Mouse (Mus musculus): ENCODE measurements around the gene Ap2a1. TPM values are rescaled to one million over a fixed set of nuclear protein-coding genes. Genes with fewer than 3 reads are reported as not detected.

Gene Ap2a1
- polyA plus RNA-seq, 1 experiment from 2014 or later = 85.1 TPM

DNA sequence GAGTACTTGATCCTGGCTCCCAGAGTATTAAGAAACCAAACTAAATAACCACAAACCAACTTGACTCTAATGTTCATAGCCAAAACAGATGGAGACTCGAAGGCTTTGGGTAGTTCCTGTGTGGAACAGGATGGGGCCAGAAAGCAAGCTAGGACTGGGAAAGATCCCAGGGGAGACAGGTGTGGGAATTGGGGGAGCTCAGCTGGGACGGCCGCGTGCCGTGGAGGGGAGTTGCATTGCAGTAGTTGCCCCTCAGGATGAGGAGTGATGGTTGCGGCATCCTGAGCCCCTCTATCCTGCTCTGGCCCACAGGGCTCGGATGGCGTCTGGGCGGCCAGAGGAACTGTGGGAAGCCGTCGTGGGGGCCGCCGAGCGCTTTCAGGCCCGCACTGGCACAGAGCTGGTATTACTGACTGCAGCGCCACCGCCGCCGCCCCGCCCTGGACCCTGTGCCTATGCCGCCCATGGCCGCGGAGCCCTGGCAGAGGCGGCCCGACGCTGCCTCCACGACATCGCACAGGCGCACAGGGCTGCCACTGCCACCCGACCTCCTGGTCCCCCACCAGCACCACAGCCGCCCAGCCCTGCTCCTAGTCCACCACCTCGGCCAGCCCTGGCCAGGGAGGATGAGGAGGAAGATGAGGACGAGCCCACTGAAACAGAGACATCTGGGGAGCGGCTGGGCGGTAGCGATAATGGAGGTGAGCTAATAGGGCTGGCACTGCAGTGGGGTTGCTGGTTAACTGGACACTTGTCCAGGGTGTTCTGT lies 76.9 kb downstream of the Ap2a1 start:
- no peak overlapping the region for H3K4me2 ChIP-seq

DNA sequence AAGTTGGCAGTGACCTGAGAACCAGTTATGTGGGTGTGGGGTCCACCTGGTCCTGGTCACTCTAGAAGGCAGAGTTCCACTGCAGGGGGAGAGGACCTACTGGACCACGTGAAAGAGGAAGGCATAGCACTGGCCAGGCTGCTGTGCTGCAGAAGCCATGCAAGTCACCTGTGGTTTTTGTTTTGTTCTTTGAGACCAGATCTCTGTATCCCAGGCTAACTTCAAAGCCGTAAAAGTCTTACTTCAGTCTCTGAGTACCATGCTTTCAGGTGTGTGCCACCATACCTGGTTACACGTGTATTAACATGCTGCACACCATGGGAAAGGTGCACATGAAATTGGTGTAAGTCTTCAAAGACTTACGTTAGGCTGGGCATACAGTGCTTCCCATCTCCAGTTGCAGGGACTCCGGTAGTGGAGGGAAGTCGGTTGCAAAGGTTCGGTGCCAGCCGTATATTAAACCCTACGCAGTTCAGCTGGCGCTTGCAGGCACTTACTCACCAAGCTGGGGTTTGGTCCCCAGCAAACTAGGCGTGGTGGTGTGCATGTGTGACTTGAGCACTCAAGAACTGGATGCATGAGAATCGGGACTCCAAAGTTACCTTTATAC lies 77.6 kb downstream of the Ap2a1 start:
- Histone ChIP-seq H3K9me3 (replicated peaks) (no peaks in the 10 kb centered on the region), H3K4me2 (peak overlapping the region; percentile 95), H3K36me3 (peaks cover 27% of the 10 kb centered on the region), H3K27ac (peak overlapping the region; percentile 94), H3K9ac (peak overlapping the region; percentile 89), H3K4me1 (peaks cover 73% of the 10 kb centered on the region), H3K27me3 (replicated peaks) (no peaks in the 10 kb centered on the region), H3K4me3 (peak overlapping the region; percentile 84; the same call in 1 of the 2 replicates)
- WGBS (ENCODE audit: insufficient replicate concordance) = 82% methylated on average over 12 of the region's 12 CpGs
- ATAC-seq = no peak

More for the DNA sequence above, 76.9 kb downstream of the Ap2a1 start:
- no peak for ATAC-seq
- WGBS (ENCODE audit: insufficient replicate concordance) = 85% methylated on average over 36 of the region's 36 CpGs
- Histone ChIP-seq H3K9me3 (replicated peaks) (no peaks in the 10 kb centered on the region), H3K4me1 (peaks cover 71% of the 10 kb centered on the region), H3K36me3 (peaks cover 23% of the 10 kb centered on the region), H3K27ac (peak overlapping the region; percentile 97), H3K27me3 (replicated peaks) (no peaks in the 10 kb centered on the region), H3K9ac (no peak overlapping the region), H3K4me3 (no peak overlapping the region)

DNA sequence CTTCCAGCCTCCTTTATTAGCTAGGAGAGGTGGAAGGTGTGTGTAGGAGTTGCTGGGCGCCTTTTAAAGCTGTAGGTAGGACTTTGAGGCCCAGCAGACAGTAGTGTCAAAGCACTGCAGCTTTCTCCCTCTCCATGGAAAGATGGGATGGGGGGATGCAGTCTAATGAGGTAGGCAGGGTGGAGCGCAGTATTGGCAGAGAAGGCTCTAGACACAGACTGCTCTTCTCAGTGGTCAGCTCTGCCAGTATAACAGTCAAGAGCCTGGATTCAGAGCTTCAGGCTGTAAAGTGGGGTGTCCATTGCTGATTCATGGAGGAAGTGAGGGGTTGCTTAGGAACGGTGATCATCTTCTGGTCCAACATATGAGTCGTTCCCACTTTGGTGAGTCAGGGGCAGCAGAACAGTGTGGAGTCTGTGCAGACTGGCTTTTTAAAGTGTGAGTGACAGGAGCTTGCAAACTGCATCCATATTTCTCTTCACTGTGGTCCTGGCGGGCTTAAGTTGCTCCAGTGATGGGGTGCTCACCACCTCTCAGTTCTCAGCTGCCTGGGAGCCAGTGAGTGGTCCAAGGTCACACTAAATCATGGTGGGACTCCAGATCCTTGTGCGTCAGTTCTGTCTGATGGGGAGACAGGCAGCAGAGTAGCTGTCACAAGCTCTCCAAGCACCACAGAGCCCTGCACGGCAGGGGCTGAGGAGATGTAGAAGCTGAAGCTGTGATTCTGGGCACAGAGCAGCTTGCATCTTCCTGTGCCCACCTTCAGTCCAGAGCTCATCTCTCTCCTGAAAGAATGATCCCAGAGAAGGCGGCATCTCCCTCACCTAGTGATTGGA lies 78.3 kb downstream of the Ap2a1 start:
- H3K4me1 ChIP-seq = peaks cover 65% of the 10 kb centered on the region
- H3K9me3 ChIP-seq (replicated peaks) = no peaks in the 10 kb centered on the region
- H3K4me2 ChIP-seq = peak overlapping the region; percentile 95
- WGBS (ENCODE audit: insufficient replicate concordance) = 57% methylated on average over 8 of the region's 8 CpGs
- peak overlapping the region; percentile 84 for H3K4me3 ChIP-seq
- peak overlapping the region; percentile 94 for H3K27ac ChIP-seq
- no peaks in the 10 kb centered on the region for H3K27me3 ChIP-seq (replicated peaks)
- no peak for ATAC-seq
- peak overlapping the region; percentile 89 for H3K9ac ChIP-seq
- peaks cover 34% of the 10 kb centered on the region for H3K36me3 ChIP-seq

Other genes starting within 250 kb of the Ap2a1 start
- gene Izumo2, start 220.8 kb downstream of the Ap2a1 start, polyA plus RNA-seq (2016; fragmentation: Nextera tagmentation; extraction: Ambion mirVana) = not detected in 2 replicates
- gene Vrk3, start 181.1 kb downstream of the Ap2a1 start, polyA plus RNA-seq (2016; fragmentation: Nextera tagmentation; extraction: Ambion mirVana) = 31.0 and 31.7 TPM in 2 replicates
- 1.7 and 1.9 TPM in 2 replicates for gene Zfp473, start 178.4 kb downstream of the Ap2a1 start, polyA plus RNA-seq (2016; fragmentation: Nextera tagmentation; extraction: Ambion mirVana)
- gene Nup62, start 113.4 kb downstream of the Ap2a1 start, polyA plus RNA-seq (2016; fragmentation: Nextera tagmentation; extraction: Ambion mirVana) = 82.6 and 84.9 TPM in 2 replicates
- gene Il4i1, start 113.1 kb downstream of the Ap2a1 start, polyA plus RNA-seq (2016; fragmentation: Nextera tagmentation; extraction: Ambion mirVana) = 0.59 and 0.64 TPM in 2 replicates
- 5.4 and 5.7 TPM in 2 replicates for gene Atf5, start 112.8 kb downstream of the Ap2a1 start, polyA plus RNA-seq (2016; fragmentation: Nextera tagmentation; extraction: Ambion mirVana)
- 42.7 and 45.3 TPM in 2 replicates for gene Akt1s1, start 80.5 kb downstream of the Ap2a1 start, polyA plus RNA-seq (2016; fragmentation: Nextera tagmentation; extraction: Ambion mirVana)
- 34.4 and 39.6 TPM in 2 replicates for gene Tbc1d17, start 80.4 kb downstream of the Ap2a1 start, polyA plus RNA-seq (2016; fragmentation: Nextera tagmentation; extraction: Ambion mirVana)
- gene Pnkp, start 72.4 kb downstream of the Ap2a1 start, polyA plus RNA-seq (2016; fragmentation: Nextera tagmentation; extraction: Ambion mirVana) = 26.1 and 26.7 TPM in 2 replicates
- gene Ptov1, start 59.7 kb downstream of the Ap2a1 start, polyA plus RNA-seq (2016; fragmentation: Nextera tagmentation; extraction: Ambion mirVana) = 114 and 121 TPM in 2 replicates
- gene Med25, start 36.8 kb downstream of the Ap2a1 start, polyA plus RNA-seq (2016; fragmentation: Nextera tagmentation; extraction: Ambion mirVana) = 60.4 and 61.0 TPM in 2 replicates
- 9.0 and 11.4 TPM in 2 replicates for gene Fuz, start 33.4 kb downstream of the Ap2a1 start, polyA plus RNA-seq (2016; fragmentation: Nextera tagmentation; extraction: Ambion mirVana)
- gene Tsks, start 13.7 kb upstream of the Ap2a1 start, polyA plus RNA-seq (2016; fragmentation: Nextera tagmentation; extraction: Ambion mirVana) = 0.33 TPM in 1 of 2 replicates, not detected in the other
- 4.0 and 4.3 TPM in 2 replicates for gene Cpt1c, start 45.4 kb upstream of the Ap2a1 start, polyA plus RNA-seq (2016; fragmentation: Nextera tagmentation; extraction: Ambion mirVana)
- 248 and 262 TPM in 2 replicates for gene Prmt1, start 57.1 kb upstream of the Ap2a1 start, polyA plus RNA-seq (2016; fragmentation: Nextera tagmentation; extraction: Ambion mirVana)
- gene Irf3, start 68.2 kb upstream of the Ap2a1 start, polyA plus RNA-seq (2016; fragmentation: Nextera tagmentation; extraction: Ambion mirVana) = 50.4 and 55.9 TPM in 2 replicates
- 23.6 and 25.4 TPM in 2 replicates for gene Bcl2l12, start 69.2 kb upstream of the Ap2a1 start, polyA plus RNA-seq (2016; fragmentation: Nextera tagmentation; extraction: Ambion mirVana)
- 19.0 and 21.4 TPM in 2 replicates for gene Scaf1, start 86.9 kb upstream of the Ap2a1 start, polyA plus RNA-seq (2016; fragmentation: Nextera tagmentation; extraction: Ambion mirVana)
- 13.9 and 15.5 TPM in 2 replicates for gene Rras, start 88.5 kb upstream of the Ap2a1 start, polyA plus RNA-seq (2016; fragmentation: Nextera tagmentation; extraction: Ambion mirVana)
- gene Prr12, start 123.4 kb upstream of the Ap2a1 start, polyA plus RNA-seq (2016; fragmentation: Nextera tagmentation; extraction: Ambion mirVana) = 3.0 and 4.1 TPM in 2 replicates
- gene Nosip, start 132.9 kb upstream of the Ap2a1 start, polyA plus RNA-seq (2016; fragmentation: Nextera tagmentation; extraction: Ambion mirVana) = 31.6 and 38.7 TPM in 2 replicates
- gene Prrg2, start 133.2 kb upstream of the Ap2a1 start, polyA plus RNA-seq (2016; fragmentation: Nextera tagmentation; extraction: Ambion mirVana) = 8.5 and 8.6 TPM in 2 replicates
- 69.1 and 70.9 TPM in 2 replicates for gene Rcn3, start 162.7 kb upstream of the Ap2a1 start, polyA plus RNA-seq (2016; fragmentation: Nextera tagmentation; extraction: Ambion mirVana)
- 26.6 and 26.9 TPM in 2 replicates for gene Fcgrt, start 174.4 kb upstream of the Ap2a1 start, polyA plus RNA-seq (2016; fragmentation: Nextera tagmentation; extraction: Ambion mirVana)
- gene Rps11, start 194.9 kb upstream of the Ap2a1 start, polyA plus RNA-seq (2016; fragmentation: Nextera tagmentation; extraction: Ambion mirVana) = 1,421 and 1,491 TPM in 2 replicates
- gene Rpl13a, start 199.3 kb upstream of the Ap2a1 start, polyA plus RNA-seq (2016; fragmentation: Nextera tagmentation; extraction: Ambion mirVana) = 1,134 and 1,149 TPM in 2 replicates
- gene Gm45713, start 206.7 kb upstream of the Ap2a1 start, polyA plus RNA-seq (2016; fragmentation: Nextera tagmentation; extraction: Ambion mirVana) = 0.27 and 0.59 TPM in 2 replicates
- 5.1 and 5.7 TPM in 2 replicates for gene Flt3l, start 206.9 kb upstream of the Ap2a1 start, polyA plus RNA-seq (2016; fragmentation: Nextera tagmentation; extraction: Ambion mirVana)
- gene Pih1d1, start 224.8 kb upstream of the Ap2a1 start, polyA plus RNA-seq (2016; fragmentation: Nextera tagmentation; extraction: Ambion mirVana) = 60.5 and 61.7 TPM in 2 replicates
- 35.9 and 41.2 TPM in 2 replicates for gene Aldh16a1, start 225.1 kb upstream of the Ap2a1 start, polyA plus RNA-seq (2016; fragmentation: Nextera tagmentation; extraction: Ambion mirVana)
- not detected in 2 replicates for gene Slc17a7, start 234.5 kb upstream of the Ap2a1 start, polyA plus RNA-seq (2016; fragmentation: Nextera tagmentation; extraction: Ambion mirVana)

Data from liver, embryonic 12.5 days (tissue).